22 mouse cellular contexts compared by ENCODE assay signal in the genomic region with DNA sequence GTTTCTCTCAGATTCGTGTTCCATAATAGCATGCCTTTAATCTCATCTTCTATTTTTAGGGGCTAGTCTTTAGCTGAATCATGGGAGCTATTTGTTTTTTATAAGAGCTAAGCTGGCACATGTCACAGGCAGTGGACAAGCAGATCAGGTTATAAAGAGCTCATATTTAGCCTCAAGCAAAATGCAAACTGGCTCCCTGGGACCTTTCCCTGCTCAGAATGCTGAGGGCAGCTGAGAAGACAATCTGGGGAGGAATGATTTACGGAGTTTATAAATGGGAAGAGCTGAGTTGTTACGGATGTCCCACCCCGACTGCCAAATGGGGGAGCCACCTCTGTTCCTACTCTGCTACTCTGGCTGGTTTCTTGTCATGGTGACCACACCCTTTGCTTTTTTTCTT.
A peak's percentile ranks its signal among the peaks of the same experiment; 100 is the strongest.
DNase-seq lines count a peak whose midpoint lies in the region; ATAC-seq and TF ChIP-seq lines count a peak whose summit lies in the region.
"Had no signal": no experiment of that assay in that cellular context is flagged by ENCODE, and none has a peak within 500 bp of the region (broad histone marks: within the 10 kb centered on the region; RNA-seq: fewer than 3 reads in every experiment).

No protein-coding gene starts in this region.

- H3K27ac ChIP-seq in gastrocnemius, adult 2 months, result peak overlapping the region; percentile 28; the same call in 1 of the 2 replicates
- H3K27ac ChIP-seq in midbrain, embryonic 14.5 days (replicated peaks; ENCODE audit: low read depth, low read length), result no peak overlapping the region
- H3K27ac ChIP-seq in midbrain, embryonic 15.5 days, result no peak overlapping the region
- H3K27ac ChIP-seq in neural tube, embryonic 12.5 days, result no peak overlapping the region
- H3K27ac ChIP-seq in neural tube, embryonic 15.5 days (replicated peaks), result no peak overlapping the region
- H3K27ac ChIP-seq: forebrain, embryonic 13.5 days; heart, adult 2 months; heart, embryonic 15.5 days; hindbrain, embryonic 13.5 days; hindbrain, postnatal 0 days had no signal

- DNase-seq in gastrocnemius, adult 2 months, result peak; percentile 15
- no peak for DNase-seq in gastrocnemius, postnatal 4 days (ENCODE audit: low spot score in 2 of 2)
- peak; percentile 44 for DNase-seq in midbrain, embryonic 14.5 days
- DNase-seq in cerebellum, adult 8-10 months, result no peak
- DNase-seq in c-Kit-positive CD71-positive TER-119-positive erythroid progenitor cells, embryonic 14.5 days (ENCODE audit: low spot score), result no peak
- DNase-seq: adrenal gland, adult 8-10 months; adrenal gland, postnatal 36 days; cerebellum, adult 11-12 months; cerebellum, postnatal 10 days; forebrain, postnatal 0 days; heart, adult 2 months; heart, postnatal 14 days had no signal

- no peaks in the 10 kb centered on the region for H3K27me3 ChIP-seq in midbrain, embryonic 14.5 days (ENCODE audit: control insufficient read depth, insufficient read depth, low read length)
- H3K27me3 ChIP-seq in midbrain, embryonic 15.5 days (replicated peaks), result no peaks in the 10 kb centered on the region
- no peaks in the 10 kb centered on the region for H3K27me3 ChIP-seq in neural tube, embryonic 12.5 days (replicated peaks)
- H3K27me3 ChIP-seq in neural tube, embryonic 15.5 days (replicated peaks), result no peaks in the 10 kb centered on the region
- H3K27me3 ChIP-seq: forebrain, embryonic 13.5 days; heart, embryonic 15.5 days; hindbrain, embryonic 13.5 days had no signal

- intact Hi-C loops in gastrocnemius, adult 2 months (cut with DNase I), result no loop called here

- no peak overlapping the region for H3K9ac ChIP-seq in midbrain, embryonic 14.5 days (replicated peaks; ENCODE audit: low read length)
- no peak overlapping the region for H3K9ac ChIP-seq in midbrain, embryonic 15.5 days
- H3K9ac ChIP-seq in neural tube, embryonic 12.5 days, result no peak overlapping the region
- no peak overlapping the region for H3K9ac ChIP-seq in neural tube, embryonic 15.5 days (replicated peaks)
- H3K9ac ChIP-seq: forebrain, embryonic 13.5 days; forebrain, postnatal 0 days; heart, embryonic 15.5 days; hindbrain, embryonic 13.5 days had no signal

- 49% methylated on average over 4 of the region's 4 CpGs for WGBS in midbrain, embryonic 14.5 days
- 59% methylated on average over 4 of the region's 4 CpGs for WGBS in midbrain, embryonic 15.5 days
- 44% methylated on average over 4 of the region's 4 CpGs for WGBS in neural tube, embryonic 12.5 days
- WGBS in neural tube, embryonic 15.5 days, result 21% methylated on average over 4 of the region's 4 CpGs

- no peak overlapping the region for H3K4me2 ChIP-seq in midbrain, embryonic 14.5 days (ENCODE audit: low read length)
- no peak overlapping the region for H3K4me2 ChIP-seq in midbrain, embryonic 15.5 days
- H3K4me2 ChIP-seq in neural tube, embryonic 12.5 days (replicated peaks), result no peak overlapping the region
- no peak overlapping the region for H3K4me2 ChIP-seq in neural tube, embryonic 15.5 days
- H3K4me2 ChIP-seq: forebrain, embryonic 13.5 days; heart, embryonic 11.5 days; heart, embryonic 15.5 days; hindbrain, embryonic 13.5 days had no signal

- H3K9me3 ChIP-seq in midbrain, embryonic 14.5 days (ENCODE audit: control insufficient read depth, low read length), result no peaks in the 10 kb centered on the region
- H3K9me3 ChIP-seq in midbrain, embryonic 15.5 days, result no peaks in the 10 kb centered on the region
- H3K9me3 ChIP-seq in neural tube, embryonic 12.5 days, result no peaks in the 10 kb centered on the region
- H3K9me3 ChIP-seq in neural tube, embryonic 15.5 days (replicated peaks), result no peaks in the 10 kb centered on the region
- H3K9me3 ChIP-seq: forebrain, embryonic 13.5 days; G1E; heart, embryonic 15.5 days; hindbrain, embryonic 13.5 days had no signal

- no peak for ATAC-seq in midbrain, embryonic 14.5 days (ENCODE audit: low FRiP score, low TSS enrichment)
- no peak for ATAC-seq in midbrain, embryonic 15.5 days (replicated peaks)
- peak; percentile 70 for ATAC-seq in neural tube, embryonic 12.5 days (ENCODE audit: low FRiP score, low read depth)
- peak; percentile 75 for ATAC-seq in neural tube, embryonic 15.5 days (ENCODE audit: low FRiP score)
- ATAC-seq: CD4-positive, CD25-positive, alpha-beta regulatory T cell, adult 4 months; forebrain, embryonic 13.5 days; forebrain, postnatal 0 days; hindbrain, postnatal 0 days had no signal

- no peak overlapping the region for H3K4me3 ChIP-seq in gastrocnemius, adult 2 months
- no peak overlapping the region for H3K4me3 ChIP-seq in midbrain, embryonic 14.5 days (replicated peaks; ENCODE audit: low read depth, low read length)
- H3K4me3 ChIP-seq in midbrain, embryonic 15.5 days, result no peak overlapping the region
- H3K4me3 ChIP-seq in neural tube, embryonic 12.5 days, result no peak overlapping the region
- no peak overlapping the region for H3K4me3 ChIP-seq in neural tube, embryonic 15.5 days (replicated peaks)
- H3K4me3 ChIP-seq: forebrain, embryonic 13.5 days; heart, adult 2 months; heart, embryonic 15.5 days; hindbrain, embryonic 13.5 days had no signal

- H3K36me3 ChIP-seq in midbrain, embryonic 14.5 days (ENCODE audit: control insufficient read depth, insufficient read depth, low read length), result no peaks in the 10 kb centered on the region
- H3K36me3 ChIP-seq in midbrain, embryonic 15.5 days (replicated peaks), result no peaks in the 10 kb centered on the region
- no peaks in the 10 kb centered on the region for H3K36me3 ChIP-seq in neural tube, embryonic 12.5 days
- no peaks in the 10 kb centered on the region for H3K36me3 ChIP-seq in neural tube, embryonic 15.5 days
- H3K36me3 ChIP-seq: G1E; heart, embryonic 15.5 days; hindbrain, embryonic 13.5 days had no signal

- H3K4me1 ChIP-seq in midbrain, embryonic 14.5 days (ENCODE audit: control insufficient read depth, insufficient read depth, low read length), result peaks cover 6% of the 10 kb centered on the region; the same call in 1 of the 2 replicates
- H3K4me1 ChIP-seq in midbrain, embryonic 15.5 days, result no peaks in the 10 kb centered on the region
- H3K4me1 ChIP-seq in neural tube, embryonic 12.5 days, result no peaks in the 10 kb centered on the region
- no peaks in the 10 kb centered on the region for H3K4me1 ChIP-seq in neural tube, embryonic 15.5 days
- H3K4me1 ChIP-seq: forebrain, embryonic 13.5 days; heart, embryonic 15.5 days had no signal

- TF ChIP-seq CTCF in gastrocnemius, adult 2 months (IDR thresholded peaks at IDR 0.05), result no peak

Comparison
In these comparisons a context has a peak if more than half of its experiments do, and no peak if none do; other contexts are left out.
1. DNase-seq: peak in gastrocnemius, adult 2 months (single experiment) and midbrain, embryonic 14.5 days (single experiment); none in gastrocnemius, postnatal 4 days (0 of 2), cerebellum, adult 8-10 months (single experiment) and c-Kit-positive CD71-positive TER-119-positive erythroid progenitor cells, embryonic 14.5 days (single experiment).
2. ATAC-seq: peak in neural tube, embryonic 12.5 days (single experiment) and neural tube, embryonic 15.5 days (single experiment); none in midbrain, embryonic 14.5 days (single experiment) and midbrain, embryonic 15.5 days (single experiment).